Mouse (Mus musculus) G1E (cell line): ENCODE results near the gene Acap1. TPM values are rescaled to one million over a fixed set of nuclear protein-coding genes. Genes with fewer than 3 reads are reported as not detected.

Source experiments
- ATAC-seq: 2 replicates; pipeline ENCODE4 v1.8.0; 2016; ENCODE audit warnings: mild to moderate bottlenecking; ENCODE audit not compliant: insufficient number of reproducible peaks, poor library complexity, low FRiP score, severe bottlenecking; ENCODE audit errors: extremely low read depth
- DNase-seq: peaks from one replicate; pipeline ENCODE4 v3.0.0; 2012; ENCODE audit warnings: low spot score
- H3K27me3 ChIP-seq: 2 replicates; pipeline ENCODE4 v1.6.1; 2012; ENCODE audit warnings: mild to moderate bottlenecking, low read length, inconsistent platforms; ENCODE audit not compliant: insufficient read depth
- H3K36me3 ChIP-seq: replicated peaks from 2 replicates; pipeline ENCODE3; 2012; ENCODE audit warnings: mild to moderate bottlenecking, inconsistent platforms
- H3K4me1 ChIP-seq: 2 replicates; pipeline ENCODE4 v1.6.1; 2012; ENCODE audit warnings: low read depth, low read length, inconsistent platforms, mixed read lengths; ENCODE audit not compliant: insufficient read depth
- H3K4me3 ChIP-seq: 2 replicates; pipeline ENCODE4 v1.5.1; 2012; ENCODE audit warnings: low read depth, mild to moderate bottlenecking, inconsistent platforms, low read length, moderate library complexity, mixed read lengths
- H3K9me3 ChIP-seq: replicated peaks from 2 replicates; pipeline ENCODE4 v1.6.1; 2012; ENCODE audit warnings: inconsistent platforms
- CTCF ChIP-seq: IDR thresholded peaks from 2 replicates; pipeline ENCODE4 v1.5.1; 2012; ENCODE audit warnings: low read depth, low read length, inconsistent platforms, mixed read lengths
- GATA1 ChIP-seq: IDR thresholded peaks from 2 replicates; pipeline ENCODE4 v1.6.1; 2012; ENCODE audit warnings: borderline replicate concordance, low read length, inconsistent platforms, mixed read lengths
- GATA2 ChIP-seq: IDR thresholded peaks from 2 replicates; pipeline ENCODE4 v1.6.1; 2012; ENCODE audit warnings: low read depth, low read length, inconsistent platforms, borderline replicate concordance
- POLR2AphosphoS5 ChIP-seq: IDR thresholded peaks from 2 replicates; pipeline ENCODE4 v1.6.1; 2012; ENCODE audit warnings: low read depth, low read length, inconsistent platforms; ENCODE audit not compliant: insufficient replicate concordance
- TAL1 ChIP-seq: conservative IDR thresholded peaks from 2 replicates; pipeline ENCODE4 v1.6.1; 2012; ENCODE audit warnings: low read depth, low read length, inconsistent platforms, mixed read lengths
- polyA plus RNA-seq: library from polyadenylated mRNA; stranded (reverse); fragments of >175 nt; gene quantifications from 2 replicates; pipeline ENCODE4 v1.2.3, GENCODE M21; 2012
- total RNA-seq, 2 experiments: library from RNA; stranded (forward) in 1 of 2; stranded (reverse) in 1 of 2; fragments of 200-1000 nt in 1 of 2; fragments of >200 nt in 1 of 2; fragmentation: Nextera tagmentation in 1 of 2; gene quantifications; 2 replicates each; pipeline ENCODE4 v1.2.3; 2014 to 2017

The Acap1 gene
- total and polyA plus RNA-seq, 3 experiments: 98.7 to 216 (median 103) TPM

GRCm38 (mm10) chr11:69836703-69837576 is 58.4 kb downstream of the Acap1 start:
- H3K4me3 ChIP-seq: peak overlapping the region; percentile 81
- H3K9me3 ChIP-seq: no peaks in the 10 kb centered on the region
- ATAC-seq: no peak
- no peak for DNase-seq
- TF ChIP-seq POLR2AphosphoS5 (no peak), GATA2 (no peak), TAL1 (no peak), GATA1 (no peak), CTCF (no peak)
- peaks cover 9% of the 10 kb centered on the region for H3K36me3 ChIP-seq
- peaks cover 45% of the 10 kb centered on the region for H3K27me3 ChIP-seq
- peaks cover 60% of the 10 kb centered on the region for H3K4me1 ChIP-seq

- Histone ChIP-seq H3K4me1 (peaks cover 65% of the 10 kb centered on the region), H3K9me3 (no peaks in the 10 kb centered on the region), H3K36me3 (peaks cover 9% of the 10 kb centered on the region), H3K27me3 (peaks cover 48% of the 10 kb centered on the region), H3K4me3 (no peak overlapping the region)
- ATAC-seq (no peak), DNase-seq (no peak)
- TF ChIP-seq GATA1 (no peak), CTCF (no peak), GATA2 (no peak)
Observed at GRCm38 (mm10) chr11:69835966-69836335, 59.4 kb downstream of the Acap1 start.

- peaks cover 67% of the 10 kb centered on the region for H3K4me1 ChIP-seq
Observed at GRCm38 (mm10) chr11:69835326-69835965, 59.9 kb downstream of the Acap1 start.

GRCm38 (mm10) chr11:69834001-69834549 is 61.3 kb downstream of the Acap1 start:
- Histone ChIP-seq H3K9me3 (no peaks in the 10 kb centered on the region), H3K4me1 (peaks cover 57% of the 10 kb centered on the region), H3K4me3 (peak overlapping the region; percentile 67), H3K36me3 (peaks cover 4% of the 10 kb centered on the region), H3K27me3 (peaks cover 55% of the 10 kb centered on the region)
- DNase-seq (no peak), ATAC-seq (no peak)
- TF ChIP-seq POLR2AphosphoS5 (no peak), GATA1 (no peak), TAL1 (no peak), CTCF (no peak), GATA2 (no peak)

More at GRCm38 (mm10) chr11:69835326-69835965, 59.9 kb downstream of the Acap1 start:
- Histone ChIP-seq H3K4me3 (no peak overlapping the region), H3K36me3 (peaks cover 8% of the 10 kb centered on the region), H3K27me3 (peaks cover 50% of the 10 kb centered on the region), H3K9me3 (no peaks in the 10 kb centered on the region)
- DNase-seq (no peak), ATAC-seq (no peak)
- TF ChIP-seq CTCF (no peak), POLR2AphosphoS5 (no peak), TAL1 (no peak), GATA1 (no peak), GATA2 (no peak)

DNA sequence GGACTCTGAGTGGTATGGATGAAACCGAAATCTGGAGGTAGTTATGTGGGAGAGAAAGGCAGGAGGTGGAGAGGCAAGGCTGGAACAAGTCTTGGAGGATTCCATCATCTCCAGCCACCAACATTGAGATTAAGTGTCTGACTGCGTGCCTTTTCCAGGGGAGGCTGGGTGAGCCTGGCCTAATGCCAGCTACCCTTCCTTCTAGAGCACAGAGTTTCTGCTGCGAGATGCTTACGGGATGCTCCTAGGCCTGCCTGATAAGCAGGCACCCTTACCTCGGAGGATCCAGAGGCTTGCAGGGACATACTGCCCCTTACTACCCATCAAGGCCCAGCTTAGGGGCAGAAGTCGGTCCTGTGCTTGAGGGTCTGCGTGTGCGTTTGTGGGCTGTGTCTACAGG is 61.8 kb downstream of the Acap1 start:
- Histone ChIP-seq H3K9me3 (no peaks in the 10 kb centered on the region), H3K27me3 (peaks cover 60% of the 10 kb centered on the region), H3K36me3 (peaks cover 8% of the 10 kb centered on the region), H3K4me1 (peaks cover 54% of the 10 kb centered on the region), H3K4me3 (peak overlapping the region; percentile 67)
- DNase-seq (no peak), ATAC-seq (no peak)
- TF ChIP-seq POLR2AphosphoS5 (no peak), GATA1 (no peak), TAL1 (no peak), CTCF (no peak), GATA2 (no peak)

Other genes with a start within 250 kb of the Acap1 start
Only the 20 nearest of the 40 such genes appear.
- gene Fgf11, start 93.7 kb downstream of the Acap1 start, total RNA-seq (2014; fragmentation: Nextera tagmentation): 24.9 and 28.9 TPM in 2 replicates
- gene Fgf11, start 93.7 kb downstream of the Acap1 start, total RNA-seq (2017): 3.6 and 4.2 TPM in 2 replicates
- gene Fgf11, start 93.7 kb downstream of the Acap1 start, polyA plus RNA-seq: 7.7 and 8.6 TPM in 2 replicates
- not detected in 2 replicates for gene Tmem102, start 89.9 kb downstream of the Acap1 start, total RNA-seq (2014; fragmentation: Nextera tagmentation)
- not detected in 2 replicates for gene Tmem102, start 89.9 kb downstream of the Acap1 start, total RNA-seq (2017)
- gene Tmem102, start 89.9 kb downstream of the Acap1 start, polyA plus RNA-seq: not detected in 2 replicates
- not detected in 2 replicates for gene Gm39566, start 80.2 kb downstream of the Acap1 start, total RNA-seq (2014; fragmentation: Nextera tagmentation)
- gene Gm39566, start 80.2 kb downstream of the Acap1 start, total RNA-seq (2017): 0.05 and 0.06 TPM in 2 replicates
- gene Gm39566, start 80.2 kb downstream of the Acap1 start, polyA plus RNA-seq: not detected in 2 replicates
- gene Spem2, start 77.1 kb downstream of the Acap1 start, total RNA-seq (2014; fragmentation: Nextera tagmentation): not detected in 2 replicates
- gene Spem2, start 77.1 kb downstream of the Acap1 start, total RNA-seq (2017): not detected in 2 replicates
- not detected in 2 replicates for gene Spem2, start 77.1 kb downstream of the Acap1 start, polyA plus RNA-seq
- not detected in 2 replicates for gene Spem1, start 73.4 kb downstream of the Acap1 start, total RNA-seq (2014; fragmentation: Nextera tagmentation)
- 0.11 TPM in 1 of 2 replicates, not detected in the other for gene Spem1, start 73.4 kb downstream of the Acap1 start, total RNA-seq (2017)
- not detected in 2 replicates for gene Spem1, start 73.4 kb downstream of the Acap1 start, polyA plus RNA-seq
- gene Nlgn2, start 57.8 kb downstream of the Acap1 start, total RNA-seq (2014; fragmentation: Nextera tagmentation): 3.0 and 6.8 TPM in 2 replicates
- gene Nlgn2, start 57.8 kb downstream of the Acap1 start, total RNA-seq (2017): 0.93 and 1.5 TPM in 2 replicates
- gene Nlgn2, start 57.8 kb downstream of the Acap1 start, polyA plus RNA-seq: 3.1 and 3.5 TPM in 2 replicates
- 116 and 202 TPM in 2 replicates for gene Tmem256, start 57.0 kb downstream of the Acap1 start, total RNA-seq (2014; fragmentation: Nextera tagmentation)
- 409 and 434 TPM in 2 replicates for gene Tmem256, start 57.0 kb downstream of the Acap1 start, total RNA-seq (2017)
- gene Tmem256, start 57.0 kb downstream of the Acap1 start, polyA plus RNA-seq: 513 and 777 TPM in 2 replicates
- 26.2 and 32.3 TPM in 2 replicates for gene Plscr3, start 49.2 kb downstream of the Acap1 start, total RNA-seq (2014; fragmentation: Nextera tagmentation)
- 9.3 and 12.1 TPM in 2 replicates for gene Plscr3, start 49.2 kb downstream of the Acap1 start, total RNA-seq (2017)
- gene Plscr3, start 49.2 kb downstream of the Acap1 start, polyA plus RNA-seq: 54.2 and 61.1 TPM in 2 replicates
- 4.3 and 9.0 TPM in 2 replicates for gene Tnk1, start 36.8 kb downstream of the Acap1 start, total RNA-seq (2014; fragmentation: Nextera tagmentation)
- gene Tnk1, start 36.8 kb downstream of the Acap1 start, total RNA-seq (2017): 0.82 and 1.5 TPM in 2 replicates
- gene Tnk1, start 36.8 kb downstream of the Acap1 start, polyA plus RNA-seq: 0.47 and 0.95 TPM in 2 replicates
- not detected in 2 replicates for gene Tmem95, start 17.5 kb downstream of the Acap1 start, total RNA-seq (2014; fragmentation: Nextera tagmentation)
- gene Tmem95, start 17.5 kb downstream of the Acap1 start, total RNA-seq (2017): not detected in 2 replicates
- gene Tmem95, start 17.5 kb downstream of the Acap1 start, polyA plus RNA-seq: not detected in 2 replicates
- gene Kctd11, start 14.1 kb downstream of the Acap1 start, total RNA-seq (2014; fragmentation: Nextera tagmentation): 0.90 TPM in 1 of 2 replicates, not detected in the other
- 0.52 and 0.55 TPM in 2 replicates for gene Kctd11, start 14.1 kb downstream of the Acap1 start, total RNA-seq (2017)
- gene Kctd11, start 14.1 kb downstream of the Acap1 start, polyA plus RNA-seq: 0.34 and 0.39 TPM in 2 replicates
- 6.6 and 7.2 TPM in 2 replicates for gene 2810408A11Rik, start 5.4 kb upstream of the Acap1 start, total RNA-seq (2014; fragmentation: Nextera tagmentation)
- gene 2810408A11Rik, start 5.4 kb upstream of the Acap1 start, total RNA-seq (2017): 1.7 and 4.4 TPM in 2 replicates
- gene 2810408A11Rik, start 5.4 kb upstream of the Acap1 start, polyA plus RNA-seq: 0.62 and 1.2 TPM in 2 replicates
- 25.7 and 39.6 TPM in 2 replicates for gene Neurl4, start 5.5 kb upstream of the Acap1 start, total RNA-seq (2014; fragmentation: Nextera tagmentation)
- 27.2 and 30.2 TPM in 2 replicates for gene Neurl4, start 5.5 kb upstream of the Acap1 start, total RNA-seq (2017)
- 87.0 and 110 TPM in 2 replicates for gene Neurl4, start 5.5 kb upstream of the Acap1 start, polyA plus RNA-seq
- 305 and 344 TPM in 2 replicates for gene Gps2, start 18.3 kb upstream of the Acap1 start, total RNA-seq (2014; fragmentation: Nextera tagmentation)
- 44.9 and 45.8 TPM in 2 replicates for gene Gps2, start 18.3 kb upstream of the Acap1 start, total RNA-seq (2017)
- 203 and 216 TPM in 2 replicates for gene Gps2, start 18.3 kb upstream of the Acap1 start, polyA plus RNA-seq
- 1,285 and 1,536 TPM in 2 replicates for gene Eif5a, start 26.4 kb upstream of the Acap1 start, total RNA-seq (2014; fragmentation: Nextera tagmentation)
- gene Eif5a, start 26.4 kb upstream of the Acap1 start, total RNA-seq (2017): 763 and 764 TPM in 2 replicates
- 2,879 and 2,909 TPM in 2 replicates for gene Eif5a, start 26.4 kb upstream of the Acap1 start, polyA plus RNA-seq
- gene Ybx2, start 40.3 kb upstream of the Acap1 start, total RNA-seq (2014; fragmentation: Nextera tagmentation): 1.4 and 1.6 TPM in 2 replicates
- 0.23 TPM in 1 of 2 replicates, not detected in the other for gene Ybx2, start 40.3 kb upstream of the Acap1 start, total RNA-seq (2017)
- 0.04 TPM in 1 of 2 replicates, not detected in the other for gene Ybx2, start 40.3 kb upstream of the Acap1 start, polyA plus RNA-seq
- gene Slc2a4, start 52.6 kb upstream of the Acap1 start, total RNA-seq (2014; fragmentation: Nextera tagmentation): 0.39 and 10.6 TPM in 2 replicates
- 0.06 and 0.16 TPM in 2 replicates for gene Slc2a4, start 52.6 kb upstream of the Acap1 start, total RNA-seq (2017)
- 0.16 TPM in 1 of 2 replicates, not detected in the other for gene Slc2a4, start 52.6 kb upstream of the Acap1 start, polyA plus RNA-seq
- not detected in 2 replicates for gene Cldn7, start 69.2 kb upstream of the Acap1 start, total RNA-seq (2014; fragmentation: Nextera tagmentation)
- not detected in 2 replicates for gene Cldn7, start 69.2 kb upstream of the Acap1 start, total RNA-seq (2017)
- not detected in 2 replicates for gene Cldn7, start 69.2 kb upstream of the Acap1 start, polyA plus RNA-seq
- 164 and 177 TPM in 2 replicates for gene Ctdnep1, start 85.6 kb upstream of the Acap1 start, total RNA-seq (2014; fragmentation: Nextera tagmentation)
- gene Ctdnep1, start 85.6 kb upstream of the Acap1 start, total RNA-seq (2017): 36.2 and 37.4 TPM in 2 replicates
- 227 and 274 TPM in 2 replicates for gene Ctdnep1, start 85.6 kb upstream of the Acap1 start, polyA plus RNA-seq
- 54.5 and 72.7 TPM in 2 replicates for gene Elp5, start 87.0 kb upstream of the Acap1 start, total RNA-seq (2014; fragmentation: Nextera tagmentation)
- 69.9 and 84.5 TPM in 2 replicates for gene Elp5, start 87.0 kb upstream of the Acap1 start, total RNA-seq (2017)
- 10.3 and 10.4 TPM in 2 replicates for gene Elp5, start 87.0 kb upstream of the Acap1 start, polyA plus RNA-seq